Mouse (Mus musculus): ENCODE measurements at regions not wholly inside any gene's neighbourhood (a gene's known extent, or its start where the extent isn't known, plus 50 kb on each side); places are given as distances from the start of the nearest gene placed in this dataset.
A peak's percentile ranks its signal among the peaks of the same experiment; 100 is the strongest.

- WGBS, result 29% methylated on average over 8 of the region's 8 CpGs
- no peak for TF ChIP-seq CTCF (IDR thresholded peaks at IDR 0.05; ENCODE audit: low read depth)
- no peaks in the 10 kb centered on the region for H3K9me3 ChIP-seq (ENCODE audit: low read length)
- H3K27ac ChIP-seq (ENCODE audit: low read depth, low read length), result no peak overlapping the region
- no peak overlapping the region for H3K4me3 ChIP-seq (ENCODE audit: low read depth, low read length)
- no peaks in the 10 kb centered on the region for H3K36me3 ChIP-seq (ENCODE audit: insufficient read depth)
- H3K27me3 ChIP-seq (ENCODE audit: insufficient read depth, low read length), result no peaks in the 10 kb centered on the region
- DNase-seq, result no peak
- no peak overlapping the region for H3K9ac ChIP-seq
- no peaks in the 10 kb centered on the region for H3K4me1 ChIP-seq (ENCODE audit: insufficient read depth)
- no peak overlapping the region for H3K4me2 ChIP-seq (ENCODE audit: low read depth)
- no peak for ATAC-seq
These were observed 144.6 kb upstream of the Cops8 start for GRCm38 (mm10) chr1:90458176-90458575.

GRCm38 (mm10) chr1:90461699-90462098 lies 141.1 kb upstream of the Cops8 start:
- Histone ChIP-seq H3K4me2 (ENCODE audit: low read depth) (no peak overlapping the region), H3K4me1 (ENCODE audit: insufficient read depth) (no peaks in the 10 kb centered on the region), H3K36me3 (ENCODE audit: insufficient read depth) (no peaks in the 10 kb centered on the region), H3K27me3 (ENCODE audit: insufficient read depth, low read length) (no peaks in the 10 kb centered on the region), H3K27ac (ENCODE audit: low read depth, low read length) (no peak overlapping the region), H3K4me3 (ENCODE audit: low read depth, low read length) (no peak overlapping the region), H3K9me3 (ENCODE audit: low read length) (no peaks in the 10 kb centered on the region), H3K9ac (no peak overlapping the region)
- WGBS, result 98% methylated on average over 1 of the region's 1 CpGs
- TF ChIP-seq CTCF (IDR thresholded peaks at IDR 0.05; ENCODE audit: low read depth), result no peak
- no peak for DNase-seq
- ATAC-seq, result no peak

- ATAC-seq (no peak), DNase-seq (no peak)
- Histone ChIP-seq H3K4me3 (ENCODE audit: low read depth, low read length) (no peak overlapping the region), H3K27ac (ENCODE audit: low read depth, low read length) (no peak overlapping the region), H3K4me2 (ENCODE audit: low read depth) (no peak overlapping the region), H3K36me3 (ENCODE audit: insufficient read depth) (no peaks in the 10 kb centered on the region), H3K9me3 (ENCODE audit: low read length) (no peaks in the 10 kb centered on the region), H3K4me1 (ENCODE audit: insufficient read depth) (no peaks in the 10 kb centered on the region), H3K27me3 (ENCODE audit: insufficient read depth, low read length) (no peaks in the 10 kb centered on the region), H3K9ac (no peak overlapping the region)
- 89% methylated on average over 6 of the region's 6 CpGs for WGBS
- no peak for TF ChIP-seq CTCF (IDR thresholded peaks at IDR 0.05; ENCODE audit: low read depth)
These were observed 139.5 kb upstream of the Cops8 start for GRCm38 (mm10) chr1:90463302-90463701.

GRCm38 (mm10) chr1:90467646-90468045 lies 135.1 kb upstream of the Cops8 start:
- H3K4me3 ChIP-seq (ENCODE audit: low read depth, low read length), result no peak overlapping the region
- DNase-seq (no peak), ATAC-seq (no peak)
- no peaks in the 10 kb centered on the region for H3K36me3 ChIP-seq (ENCODE audit: insufficient read depth)
- H3K27me3 ChIP-seq (ENCODE audit: insufficient read depth, low read length), result no peaks in the 10 kb centered on the region
- H3K27ac ChIP-seq (ENCODE audit: low read depth, low read length), result no peak overlapping the region
- no peaks in the 10 kb centered on the region for H3K4me1 ChIP-seq (ENCODE audit: insufficient read depth)
- no peak overlapping the region for H3K9ac ChIP-seq
- no peaks in the 10 kb centered on the region for H3K9me3 ChIP-seq (ENCODE audit: low read length)
- no peak overlapping the region for H3K4me2 ChIP-seq (ENCODE audit: low read depth)
- no peak for TF ChIP-seq CTCF (IDR thresholded peaks at IDR 0.05; ENCODE audit: low read depth)
- 60% methylated on average over 9 of the region's 9 CpGs for WGBS

GRCm38 (mm10) chr1:90470996-90471395 lies 131.8 kb upstream of the Cops8 start:
- Histone ChIP-seq H3K4me3 (ENCODE audit: low read depth, low read length) (no peak overlapping the region), H3K4me1 (ENCODE audit: insufficient read depth) (peaks cover 7% of the 10 kb centered on the region), H3K9ac (no peak overlapping the region), H3K27me3 (ENCODE audit: insufficient read depth, low read length) (no peaks in the 10 kb centered on the region), H3K27ac (ENCODE audit: low read depth, low read length) (no peak overlapping the region), H3K4me2 (ENCODE audit: low read depth) (no peak overlapping the region), H3K36me3 (ENCODE audit: insufficient read depth) (no peaks in the 10 kb centered on the region), H3K9me3 (ENCODE audit: low read length) (no peaks in the 10 kb centered on the region)
- no peak for DNase-seq
- TF ChIP-seq CTCF (IDR thresholded peaks at IDR 0.05; ENCODE audit: low read depth), result no peak
- no peak for ATAC-seq
- WGBS, result 39% methylated on average over 10 of the region's 10 CpGs

- no peak for ATAC-seq
- H3K4me3 ChIP-seq (ENCODE audit: low read depth, low read length), result no peak overlapping the region
- no peaks in the 10 kb centered on the region for H3K36me3 ChIP-seq (ENCODE audit: insufficient read depth)
- no peaks in the 10 kb centered on the region for H3K9me3 ChIP-seq (ENCODE audit: low read length)
- H3K27ac ChIP-seq (ENCODE audit: low read depth, low read length), result no peak overlapping the region
- no peak overlapping the region for H3K4me2 ChIP-seq (ENCODE audit: low read depth)
- H3K9ac ChIP-seq, result no peak overlapping the region
- 92% methylated on average over 13 of the region's 13 CpGs for WGBS
- TF ChIP-seq CTCF (IDR thresholded peaks at IDR 0.05; ENCODE audit: low read depth), result no peak
- DNase-seq, result no peak
- no peaks in the 10 kb centered on the region for H3K27me3 ChIP-seq (ENCODE audit: insufficient read depth, low read length)
- H3K4me1 ChIP-seq (ENCODE audit: insufficient read depth), result peaks cover 7% of the 10 kb centered on the region
These were observed 131.0 kb upstream of the Cops8 start for GRCm38 (mm10) chr1:90471806-90472205.

GRCm38 (mm10) chr1:90475060-90475813 lies 127.5 kb upstream of the Cops8 start:
- H3K9me3 ChIP-seq (ENCODE audit: low read length), result no peaks in the 10 kb centered on the region
- no peaks in the 10 kb centered on the region for H3K36me3 ChIP-seq (ENCODE audit: insufficient read depth)
- 37% methylated on average over 10 of the region's 10 CpGs for WGBS
- ATAC-seq, result peak; percentile 81
- DNase-seq, result peak; percentile 18
- peaks cover 7% of the 10 kb centered on the region for H3K4me1 ChIP-seq (ENCODE audit: insufficient read depth)
- no peaks in the 10 kb centered on the region for H3K27me3 ChIP-seq (ENCODE audit: insufficient read depth, low read length)
- no peak overlapping the region for H3K4me2 ChIP-seq (ENCODE audit: low read depth)
- H3K4me3 ChIP-seq (ENCODE audit: low read depth, low read length), result no peak overlapping the region
- no peak for TF ChIP-seq CTCF (IDR thresholded peaks at IDR 0.05; ENCODE audit: low read depth)
- peak overlapping the region; percentile 29; the same call in 1 of the 2 replicates for H3K27ac ChIP-seq (ENCODE audit: low read depth, low read length)
- no peak overlapping the region for H3K9ac ChIP-seq

Data from forebrain, postnatal 0 days (tissue).